Mouse (Mus musculus): ENCODE measurements around the gene Cnnm2. TPM values are rescaled to one million over a fixed set of nuclear protein-coding genes. Genes with fewer than 3 reads are reported as not detected.
"Not testable (repeated sequence)": the region's sequence is repeated elsewhere in the genome, so short reads cannot be mapped to it uniquely, and the experiment has no call there.

Cnnm2 gene
- 2.7 and 4.0 TPM in 2 replicates for polyA plus RNA-seq (2016; fragmentation: Nextera tagmentation; extraction: Ambion mirVana)

DNA sequence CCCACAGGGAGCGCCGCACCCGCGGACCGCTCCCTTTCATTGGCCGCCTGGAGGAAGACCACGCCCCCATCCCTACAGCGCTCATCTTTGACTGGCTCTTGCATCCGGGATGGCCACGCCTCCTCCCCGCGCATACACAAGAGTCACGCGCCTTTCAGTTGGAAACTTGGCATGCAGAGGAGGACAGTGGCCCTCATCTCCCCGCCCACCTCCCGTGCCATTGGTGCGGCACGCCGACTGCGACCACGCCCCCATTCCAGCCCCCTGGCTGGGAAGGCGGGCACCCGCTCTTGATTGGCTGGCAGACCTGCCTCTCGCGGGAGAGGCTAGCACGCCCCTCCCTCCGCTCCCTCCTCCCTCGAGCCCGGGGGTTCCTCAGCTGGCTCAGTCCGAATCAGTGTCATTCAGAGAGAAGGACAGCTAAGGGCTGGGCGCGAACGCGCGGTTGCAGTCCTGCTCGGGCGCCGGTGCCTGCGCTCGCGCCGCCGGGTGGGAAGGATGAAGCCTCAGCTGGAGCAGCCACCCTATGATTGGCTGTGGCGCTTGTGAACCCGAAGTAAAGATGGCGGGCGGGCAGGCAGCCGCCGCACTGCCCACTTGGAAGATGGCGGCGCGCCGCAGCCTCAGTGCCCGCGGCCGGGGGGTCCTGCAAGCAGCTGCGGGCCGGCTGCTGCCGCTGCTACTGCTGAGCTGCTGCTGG is at the start of gene Cnnm2:
Gene Cnnm2, plus strand, starts transcription at position 350 of the 700 bp plus-strand sequence.
- peaks cover 41% of the 10 kb centered on the region for H3K27me3 ChIP-seq (ENCODE audit: insufficient read depth, poor library complexity, severe bottlenecking)
- peaks cover 36% of the 10 kb centered on the region for H3K4me1 ChIP-seq (replicated peaks)
- no peaks in the 10 kb centered on the region for H3K9me3 ChIP-seq
- peak within 1 kb of the TSS; percentile 90 for H3K27ac ChIP-seq
- under 1% methylated on average over 59 of the region's 59 CpGs for WGBS
- peak within 1 kb of the TSS; percentile 78 for H3K4me3 ChIP-seq
- DNase-seq (ENCODE audit: low spot score) = peak; percentile 100
- H3K36me3 ChIP-seq = no peaks in the 10 kb centered on the region

DNA sequence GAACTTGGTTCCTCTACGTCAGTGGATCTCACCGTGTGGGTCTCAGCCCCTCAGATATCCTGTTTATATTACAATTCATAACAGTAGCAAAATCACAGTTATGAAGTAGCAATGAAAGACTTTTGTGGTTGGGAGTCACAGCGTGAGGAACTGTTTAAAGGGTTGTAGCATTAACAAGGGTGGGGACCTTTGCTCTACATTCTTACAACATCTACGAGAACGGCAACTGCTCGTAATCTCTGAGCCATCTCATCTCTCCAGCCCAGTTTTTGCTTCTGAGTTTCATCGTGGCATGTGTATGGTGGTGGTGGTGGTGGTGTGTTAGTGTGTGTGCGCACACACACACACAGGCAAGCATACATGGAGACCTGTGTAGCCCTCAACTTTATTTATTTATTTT is 47.2 kb upstream of the Cnnm2 start:
- Histone ChIP-seq H3K27me3 (ENCODE audit: insufficient read depth, poor library complexity, severe bottlenecking) (no peaks in the 10 kb centered on the region), H3K4me1 (replicated peaks) (no peaks in the 10 kb centered on the region), H3K4me3 (no peak overlapping the region), H3K36me3 (peaks cover 22% of the 10 kb centered on the region), H3K9me3 (peaks cover 6% of the 10 kb centered on the region; the same call in 1 of the 2 replicates), H3K27ac (no peak overlapping the region)
- DNase-seq (ENCODE audit: low spot score) = no peak
- 93% methylated on average over 8 of the region's 8 CpGs for WGBS

DNA sequence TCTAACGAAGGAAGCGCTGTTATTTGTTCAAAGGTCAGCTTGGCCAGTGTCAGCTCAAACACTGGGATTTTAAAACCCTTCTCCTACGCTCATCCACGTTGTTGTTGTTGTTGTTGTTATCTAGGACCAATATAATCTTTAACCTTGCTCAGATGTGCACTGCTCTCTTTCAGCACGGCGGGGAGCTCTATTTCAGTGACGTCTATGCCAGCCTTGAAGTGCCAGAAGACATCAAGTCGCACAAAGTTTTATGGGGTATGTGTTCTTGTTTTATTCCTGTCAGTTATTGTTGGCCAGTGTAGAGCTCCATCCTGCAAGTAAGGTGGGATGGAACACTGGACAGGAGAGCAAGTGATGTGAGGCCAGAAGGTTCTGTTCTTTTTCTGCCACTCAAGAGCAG is 46.4 kb upstream of the Cnnm2 start:
- H3K4me3 ChIP-seq = no peak overlapping the region
- no peak for DNase-seq (ENCODE audit: low spot score)
- no peaks in the 10 kb centered on the region for H3K27me3 ChIP-seq (ENCODE audit: insufficient read depth, poor library complexity, severe bottlenecking)
- H3K9me3 ChIP-seq = peaks cover 6% of the 10 kb centered on the region; the same call in 1 of the 2 replicates
- no peak overlapping the region for H3K27ac ChIP-seq
- no peaks in the 10 kb centered on the region for H3K4me1 ChIP-seq (replicated peaks)
- H3K36me3 ChIP-seq = peaks cover 26% of the 10 kb centered on the region
- 92% methylated on average over 8 of the region's 8 CpGs for WGBS

DNA sequence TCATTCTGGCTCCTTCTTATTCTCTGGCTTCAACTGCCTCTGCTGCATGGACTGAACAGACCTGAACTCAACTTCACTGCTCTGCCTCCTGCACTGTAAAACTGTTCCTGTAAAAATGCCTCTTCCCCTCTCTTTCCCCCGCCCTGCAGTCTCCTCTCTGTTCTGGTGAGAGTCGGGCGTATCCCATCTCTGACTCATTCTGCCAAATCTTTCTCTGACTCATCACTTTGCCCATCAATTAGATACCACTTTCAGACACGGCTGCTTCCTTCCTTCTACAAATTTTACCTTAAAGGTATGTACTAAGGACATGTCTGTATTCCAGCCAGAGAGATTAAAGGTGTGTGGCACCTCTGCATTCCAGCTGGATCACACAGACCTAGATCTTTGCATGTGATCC is 43.2 kb upstream of the Cnnm2 start:
- Histone ChIP-seq H3K9me3 (peaks cover 6% of the 10 kb centered on the region; the same call in 1 of the 2 replicates), H3K27me3 (ENCODE audit: insufficient read depth, poor library complexity, severe bottlenecking) (no peaks in the 10 kb centered on the region), H3K4me3 (no peak overlapping the region), H3K36me3 (peaks cover 46% of the 10 kb centered on the region), H3K4me1 (replicated peaks) (no peaks in the 10 kb centered on the region), H3K27ac (no peak overlapping the region)
- 90% methylated on average over 4 of the region's 4 CpGs for WGBS
- DNase-seq (ENCODE audit: low spot score) = no peak

DNA sequence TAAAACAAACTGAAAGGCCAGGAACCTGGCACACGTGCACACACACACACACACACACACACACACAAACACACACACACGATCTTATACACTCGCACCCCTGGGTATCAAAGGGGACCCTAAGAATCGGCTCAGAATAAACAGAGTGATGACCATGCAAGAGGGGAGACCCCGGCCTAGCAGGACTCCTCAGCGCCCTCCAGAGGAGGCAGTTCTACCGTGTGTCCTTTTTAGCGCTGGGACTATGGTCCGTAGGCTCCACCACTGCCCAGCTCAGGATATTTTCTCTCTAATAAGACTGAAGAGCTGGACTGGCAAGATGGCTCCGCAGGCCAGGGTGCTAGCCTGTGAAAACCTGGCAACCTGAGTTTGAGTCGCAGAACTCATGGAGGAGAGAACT is 37.0 kb upstream of the Cnnm2 start:
- Histone ChIP-seq H3K4me3 (no peak overlapping the region), H3K27me3 (ENCODE audit: insufficient read depth, poor library complexity, severe bottlenecking) (no peaks in the 10 kb centered on the region), H3K36me3 (peaks cover 45% of the 10 kb centered on the region), H3K27ac (no peak overlapping the region), H3K9me3 (no peaks in the 10 kb centered on the region), H3K4me1 (replicated peaks) (peaks cover 19% of the 10 kb centered on the region)
- no peak for DNase-seq (ENCODE audit: low spot score)
- 65% methylated on average over 11 of the region's 11 CpGs for WGBS

DNA sequence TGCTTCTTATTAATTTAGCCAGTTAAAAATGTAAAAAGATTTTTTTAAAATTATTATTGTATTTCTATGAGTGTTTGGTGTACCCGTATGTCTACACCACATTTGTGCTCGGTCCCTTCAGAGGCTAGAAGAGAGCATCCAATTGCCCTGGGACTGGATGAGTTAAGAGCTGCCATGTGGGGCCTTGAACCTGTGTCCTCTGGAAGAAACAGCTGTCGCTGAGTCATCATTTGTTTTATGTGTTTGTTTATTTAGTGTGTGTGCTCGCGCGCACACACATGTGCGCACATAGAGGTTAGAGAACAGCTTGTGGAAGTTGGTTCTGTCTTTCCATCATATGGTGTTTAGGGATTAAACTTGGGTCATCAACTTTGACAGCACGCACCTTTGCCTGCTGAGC is 35.3 kb upstream of the Cnnm2 start:
- Histone ChIP-seq H3K4me1 (replicated peaks) (peaks cover 19% of the 10 kb centered on the region), H3K9me3 (no peaks in the 10 kb centered on the region), H3K27ac (no peak overlapping the region), H3K4me3 (no peak overlapping the region), H3K36me3 (peaks cover 28% of the 10 kb centered on the region), H3K27me3 (ENCODE audit: insufficient read depth, poor library complexity, severe bottlenecking) (no peaks in the 10 kb centered on the region)
- WGBS = 94% methylated on average over 8 of the region's 8 CpGs
- no peak for DNase-seq (ENCODE audit: low spot score)

DNA sequence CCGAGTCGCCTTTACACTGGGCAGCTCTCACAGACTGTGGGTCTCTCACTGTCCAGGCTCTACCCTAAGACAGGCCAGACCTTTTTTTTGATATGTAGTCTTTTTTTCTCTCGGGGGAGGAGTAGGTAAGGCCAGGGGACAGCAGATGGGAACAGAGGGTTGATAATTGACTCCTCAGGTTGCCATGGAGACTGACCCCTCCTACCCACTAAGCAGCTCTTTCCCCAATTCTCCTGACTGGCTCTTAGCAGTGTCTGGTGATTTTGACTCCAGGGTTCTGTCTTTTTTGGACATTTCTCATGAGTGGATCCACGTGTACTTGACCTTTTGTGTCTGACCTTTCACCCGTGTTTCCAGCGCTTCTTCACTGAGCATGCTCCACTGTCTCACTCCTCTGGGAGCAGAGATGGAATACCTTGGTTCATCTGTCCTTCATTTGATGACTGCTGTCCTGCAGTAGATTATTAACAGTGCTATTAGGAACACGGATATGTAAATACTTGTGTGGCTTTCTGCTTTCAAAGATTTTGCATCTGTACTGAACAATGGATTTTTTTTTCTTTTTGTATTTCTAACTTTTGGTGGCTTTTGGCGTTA is 34.2 kb upstream of the Cnnm2 start:
- Histone ChIP-seq H3K27me3 (ENCODE audit: insufficient read depth, poor library complexity, severe bottlenecking) (no peaks in the 10 kb centered on the region), H3K4me1 (replicated peaks) (peaks cover 19% of the 10 kb centered on the region), H3K27ac (peak overlapping the region; percentile 69), H3K4me3 (no peak overlapping the region), H3K9me3 (no peaks in the 10 kb centered on the region), H3K36me3 (peaks cover 20% of the 10 kb centered on the region)
- WGBS = 56% methylated on average over 8 of the region's 8 CpGs
- DNase-seq (ENCODE audit: low spot score) = peak; percentile 49

DNA sequence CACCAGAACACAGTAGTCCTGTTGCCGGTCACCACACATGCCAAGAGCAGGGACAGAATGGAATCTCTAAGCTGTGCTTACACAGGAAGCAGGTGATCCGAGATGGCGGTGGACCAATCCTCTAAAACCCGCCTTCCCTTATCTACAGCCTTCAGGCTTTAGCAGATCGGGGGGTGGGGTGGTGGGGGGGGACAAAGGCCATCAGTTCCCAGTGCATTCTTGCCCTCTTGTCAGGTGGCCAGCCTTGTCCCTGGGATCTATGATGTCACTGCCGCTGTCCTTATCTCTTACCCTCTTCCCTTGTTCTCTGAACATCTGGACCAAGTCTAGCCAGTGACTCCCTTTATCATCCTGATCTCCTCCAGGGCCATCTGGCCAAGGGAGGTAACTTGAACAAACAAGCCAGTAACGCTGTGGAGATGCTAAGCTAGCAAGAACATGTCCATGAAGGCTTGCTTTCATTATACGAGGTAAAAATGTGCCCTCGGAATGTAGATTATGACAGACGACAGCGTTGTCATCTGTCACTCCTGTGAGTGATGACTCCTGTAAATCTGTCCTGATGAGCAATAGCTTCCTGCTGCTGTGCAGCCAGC is 33.4 kb upstream of the Cnnm2 start:
- Histone ChIP-seq H3K4me3 (no peak overlapping the region), H3K4me1 (replicated peaks) (peaks cover 19% of the 10 kb centered on the region), H3K27ac (peak overlapping the region; percentile 69), H3K27me3 (ENCODE audit: insufficient read depth, poor library complexity, severe bottlenecking) (no peaks in the 10 kb centered on the region), H3K9me3 (no peaks in the 10 kb centered on the region), H3K36me3 (peaks cover 20% of the 10 kb centered on the region)
- 85% methylated on average over 11 of the region's 11 CpGs for WGBS
- DNase-seq (ENCODE audit: low spot score) = no peak

DNA sequence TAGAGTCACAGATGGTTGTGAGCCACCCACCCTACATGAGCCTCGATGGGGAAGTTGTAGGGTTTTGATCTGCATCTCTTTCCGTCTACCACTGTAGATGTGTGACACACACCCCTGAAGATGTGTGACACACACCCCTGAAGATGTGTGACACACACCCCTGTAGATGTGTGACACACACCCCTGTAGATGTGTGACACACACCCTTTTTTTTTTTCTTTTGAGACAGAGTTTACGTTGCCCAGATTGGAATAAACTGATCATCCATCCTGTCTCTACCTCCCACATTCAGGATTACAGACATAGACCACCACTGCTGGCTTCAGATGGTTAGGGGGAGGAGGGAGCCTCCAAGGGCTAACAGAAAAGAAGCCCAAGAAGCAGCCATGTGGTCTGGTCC is 32.5 kb upstream of the Cnnm2 start:
- Histone ChIP-seq H3K36me3 (peaks cover 25% of the 10 kb centered on the region), H3K9me3 (no peaks in the 10 kb centered on the region), H3K4me3 (no peak overlapping the region), H3K4me1 (replicated peaks) (peaks cover 19% of the 10 kb centered on the region), H3K27me3 (ENCODE audit: insufficient read depth, poor library complexity, severe bottlenecking) (no peaks in the 10 kb centered on the region), H3K27ac (no peak overlapping the region)
- DNase-seq (ENCODE audit: low spot score) = no peak
- WGBS = 84% methylated on average over 3 of the region's 3 CpGs

DNA sequence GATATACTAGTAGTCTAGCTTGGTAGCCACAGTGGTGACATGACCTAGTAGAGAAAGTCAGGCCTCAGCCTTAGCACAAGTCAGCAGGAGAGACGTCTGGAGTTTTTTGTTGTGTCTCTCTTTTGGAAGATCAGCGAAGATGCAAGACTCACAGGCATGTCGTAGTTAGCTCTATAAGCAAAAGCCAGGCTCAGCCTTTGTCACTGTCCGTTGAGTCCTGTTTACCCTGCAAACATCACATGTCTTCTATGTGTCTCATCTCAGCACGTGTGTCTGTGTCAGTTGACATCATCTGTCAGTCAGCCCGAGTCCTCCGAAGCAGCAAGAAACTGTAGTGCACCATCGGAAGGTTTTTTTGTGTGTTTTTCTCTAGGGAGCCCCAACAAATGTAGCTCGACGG is 30.0 kb upstream of the Cnnm2 start:
- no peaks in the 10 kb centered on the region for H3K27me3 ChIP-seq (ENCODE audit: insufficient read depth, poor library complexity, severe bottlenecking)
- no peak overlapping the region for H3K27ac ChIP-seq
- peaks cover 19% of the 10 kb centered on the region for H3K4me1 ChIP-seq (replicated peaks)
- no peak for DNase-seq (ENCODE audit: low spot score)
- peaks cover 12% of the 10 kb centered on the region for H3K36me3 ChIP-seq
- WGBS = 87% methylated on average over 10 of the region's 10 CpGs
- H3K4me3 ChIP-seq = no peak overlapping the region
- H3K9me3 ChIP-seq = no peaks in the 10 kb centered on the region

DNA sequence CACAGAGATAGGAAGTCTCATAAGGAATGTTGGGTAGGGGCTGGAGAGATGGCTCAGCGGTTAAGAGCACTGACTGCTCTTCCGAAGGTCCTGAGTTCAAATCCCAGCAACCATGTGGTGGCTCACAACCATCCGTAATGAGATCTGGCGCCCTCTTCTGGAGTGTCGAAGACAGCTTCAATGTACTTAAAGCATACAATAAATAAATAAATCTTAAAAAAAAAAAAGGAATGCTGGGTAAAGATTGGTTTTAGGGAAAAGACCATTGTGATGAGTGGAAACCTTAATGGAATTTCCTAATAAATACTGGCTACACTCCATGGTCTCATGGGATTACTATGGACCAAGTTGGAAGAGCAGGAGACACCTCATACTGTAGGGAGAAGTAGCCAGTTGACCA is 28.7 kb upstream of the Cnnm2 start:
- DNase-seq (ENCODE audit: low spot score); H3K4me3 ChIP-seq; H3K27me3 ChIP-seq (ENCODE audit: insufficient read depth, poor library complexity, severe bottlenecking); H3K27ac ChIP-seq; H3K36me3 ChIP-seq; H3K9me3 ChIP-seq; H3K4me1 ChIP-seq (replicated peaks): not testable (repeated sequence)
- WGBS = 94% methylated on average over 5 of the region's 5 CpGs

DNA sequence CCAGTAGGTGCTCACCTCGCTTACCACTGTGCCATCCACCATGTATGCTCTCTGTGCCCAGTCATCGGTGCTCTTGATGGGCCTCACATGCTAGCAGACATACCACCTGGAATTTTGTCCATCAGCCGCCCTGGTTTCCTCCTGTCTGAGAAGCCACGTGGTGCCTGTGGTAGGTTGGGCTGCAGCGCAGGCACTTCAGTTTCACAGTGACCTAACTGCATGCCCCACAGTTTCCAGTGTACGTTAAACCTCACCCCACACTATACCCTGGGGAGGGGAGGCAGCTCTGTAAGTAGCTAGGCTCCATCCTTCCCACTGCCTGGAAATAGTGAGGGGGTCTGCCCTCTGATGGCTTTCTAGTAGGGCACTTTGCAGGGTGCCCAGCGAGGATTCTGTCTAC is 27.8 kb upstream of the Cnnm2 start:
- no peak for DNase-seq (ENCODE audit: low spot score)
- peaks cover 14% of the 10 kb centered on the region for H3K36me3 ChIP-seq
- H3K27me3 ChIP-seq (ENCODE audit: insufficient read depth, poor library complexity, severe bottlenecking) = no peaks in the 10 kb centered on the region
- H3K27ac ChIP-seq = no peak overlapping the region
- 89% methylated on average over 7 of the region's 7 CpGs for WGBS
- no peaks in the 10 kb centered on the region for H3K9me3 ChIP-seq
- no peaks in the 10 kb centered on the region for H3K4me1 ChIP-seq (replicated peaks)
- H3K4me3 ChIP-seq = no peak overlapping the region

DNA sequence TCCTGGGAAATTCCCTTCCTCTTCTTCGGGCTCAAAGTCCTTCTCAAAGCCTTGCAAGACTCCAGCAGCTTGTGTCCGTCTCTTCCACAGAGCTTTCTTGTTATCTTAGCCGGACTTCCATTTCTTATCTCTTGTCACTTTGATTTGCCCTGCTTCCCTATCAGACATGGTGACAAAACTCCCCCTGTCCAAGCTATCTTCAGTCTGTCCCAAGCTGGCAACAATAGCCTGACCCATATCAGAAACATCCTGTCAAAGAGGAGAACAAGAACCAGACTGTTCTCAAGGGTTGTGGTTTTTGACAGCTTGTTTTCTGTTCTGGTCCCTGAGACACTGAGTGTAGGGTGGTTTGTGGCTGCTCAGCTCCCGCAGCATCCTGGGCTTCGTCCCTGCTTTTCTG is 26.2 kb upstream of the Cnnm2 start:
- H3K9me3 ChIP-seq = no peaks in the 10 kb centered on the region
- peaks cover 19% of the 10 kb centered on the region for H3K36me3 ChIP-seq
- no peak overlapping the region for H3K27ac ChIP-seq
- no peak for DNase-seq (ENCODE audit: low spot score)
- H3K27me3 ChIP-seq (ENCODE audit: insufficient read depth, poor library complexity, severe bottlenecking) = no peaks in the 10 kb centered on the region
- no peak overlapping the region for H3K4me3 ChIP-seq
- WGBS = 74% methylated on average over 5 of the region's 5 CpGs
- H3K4me1 ChIP-seq (replicated peaks) = no peaks in the 10 kb centered on the region

Data from hindbrain, embryonic 10.5 days (tissue).